Mouse (Mus musculus) midbrain, embryonic 11.5 days (tissue): ENCODE measurements around the gene Naa30. TPM values are rescaled to one million over a fixed set of nuclear protein-coding genes. Genes with fewer than 3 reads are reported as not detected.

Source experiments
- ATAC-seq: fragments of 200-750 bp; cut with Nextera tagmentation; 2 replicates; pipeline ENCODE4 v1.8.0; 2017; ENCODE audit warnings: moderate TSS enrichment, moderate library complexity; ENCODE audit not compliant: low FRiP score
- DNase-seq: peaks from one replicate; pipeline ENCODE4 v3.0.0; 2015; ENCODE audit warnings: low spot score; ENCODE audit errors: missing footprints
- H3K27ac ChIP-seq: fragments of 300-500 bp; sonication (generic); 2 replicates; pipeline ENCODE4 v1.5.1; 2014; ENCODE audit warnings: low read depth, low read length
- H3K27me3 ChIP-seq: fragments of 300-500 bp; sonication (generic); 2 replicates; pipeline ENCODE4 v1.6.1; 2014; ENCODE audit warnings: mild to moderate bottlenecking, low read length, moderate library complexity, mixed read lengths; ENCODE audit not compliant: control insufficient read depth, insufficient read depth
- H3K36me3 ChIP-seq: fragments of 300-500 bp; sonication (generic); 2 replicates; pipeline ENCODE4 v1.6.1; 2014; ENCODE audit warnings: mild to moderate bottlenecking, low read length, moderate library complexity, mixed read lengths; ENCODE audit not compliant: control insufficient read depth, insufficient read depth
- H3K4me1 ChIP-seq: fragments of 300-500 bp; sonication (generic); 2 replicates; pipeline ENCODE4 v1.6.1; 2014; ENCODE audit warnings: low read length; ENCODE audit not compliant: control insufficient read depth, insufficient read depth
- H3K4me2 ChIP-seq: fragments of 300-500 bp; sonication (generic); 2 replicates; pipeline ENCODE4 v1.6.1; 2014; ENCODE audit warnings: mild to moderate bottlenecking, moderate library complexity
- H3K4me3 ChIP-seq: fragments of 300-500 bp; sonication (generic); 2 replicates; pipeline ENCODE4 v1.5.1; 2014; ENCODE audit warnings: low read depth, low read length
- H3K9ac ChIP-seq: fragments of 300-500 bp; sonication (generic); 2 replicates; pipeline ENCODE4 v1.6.1; 2014; ENCODE audit warnings: low read length
- H3K9me3 ChIP-seq: fragments of 300-500 bp; sonication (generic); 2 replicates; pipeline ENCODE4 v1.6.1; 2016; ENCODE audit warnings: low read length; ENCODE audit not compliant: control insufficient read depth
- WGBS: fragments of 180-500 bp; shearing (Covaris S2); extraction: QIAGEN DNeasy Blood & Tissue Kit; methylation state at CpG from one replicate; pipeline ENCODE4 v1.1.7; 2014; 5-methylcytosine and 5-hydroxymethylcytosine counted together
- polyA plus RNA-seq: library from polyadenylated mRNA; unstranded; fragments of >200 nt; fragmentation: Nextera tagmentation; extraction: Ambion mirVana; gene quantifications from 2 replicates; pipeline ENCODE4 v1.2.1, GENCODE M21; 2014

Gene Naa30
- 18.1 and 19.4 TPM in 2 replicates for polyA plus RNA-seq

DNA sequence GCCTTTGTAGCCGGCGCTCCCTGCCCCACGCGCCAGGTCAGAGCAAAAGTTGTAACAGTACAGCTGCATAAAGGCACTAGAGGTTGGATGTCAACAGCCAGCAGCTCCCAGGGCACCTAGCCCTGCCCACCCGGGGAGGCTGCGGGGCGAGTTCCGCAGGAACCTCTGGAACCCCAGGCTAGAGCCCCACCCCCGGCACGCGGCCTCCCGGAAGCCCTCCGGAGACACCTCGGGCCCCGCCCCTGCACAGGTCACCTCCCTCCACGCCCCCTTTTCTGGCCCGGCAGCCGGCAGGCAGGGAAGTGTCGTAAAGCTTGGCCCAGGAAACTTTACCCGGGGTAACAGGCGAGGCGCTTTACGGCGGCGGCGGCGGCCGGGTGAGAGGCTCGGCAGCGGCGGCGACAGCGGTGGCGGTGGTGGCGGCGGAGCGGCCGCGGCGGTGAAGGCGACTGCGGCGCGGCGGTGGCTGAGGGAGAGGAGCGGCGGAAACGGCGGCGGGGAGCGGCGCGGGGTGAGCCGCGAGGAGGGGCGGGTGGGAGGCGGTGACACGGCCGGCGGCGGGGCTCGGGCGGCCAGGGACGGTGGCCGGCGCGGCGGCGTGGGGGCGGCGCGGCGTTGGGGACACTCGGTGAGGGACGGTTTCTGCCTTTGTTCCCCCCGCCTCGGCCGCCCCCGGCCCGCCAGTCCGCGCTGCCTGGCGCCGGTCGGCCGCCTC, at the start of gene Naa30:
Naa30 (plus strand) TSS at position 360 of the 715 bp plus-strand sequence.
- peak within 1 kb of the TSS; percentile 78 for H3K27ac ChIP-seq
- H3K9me3 ChIP-seq: no peaks in the 10 kb centered on the region
- H3K36me3 ChIP-seq: no peaks in the 10 kb centered on the region
- H3K4me2 ChIP-seq: peak within 1 kb of the TSS; percentile 83
- H3K9ac ChIP-seq: peak within 1 kb of the TSS; percentile 97
- ATAC-seq (peak; percentile 94), DNase-seq (peak; percentile 99)
- peaks cover 25% of the 10 kb centered on the region for H3K4me1 ChIP-seq
- no peaks in the 10 kb centered on the region for H3K27me3 ChIP-seq
- H3K4me3 ChIP-seq: peak within 1 kb of the TSS; percentile 97
- under 1% methylated on average over 59 of the region's 86 CpGs for WGBS

DNA sequence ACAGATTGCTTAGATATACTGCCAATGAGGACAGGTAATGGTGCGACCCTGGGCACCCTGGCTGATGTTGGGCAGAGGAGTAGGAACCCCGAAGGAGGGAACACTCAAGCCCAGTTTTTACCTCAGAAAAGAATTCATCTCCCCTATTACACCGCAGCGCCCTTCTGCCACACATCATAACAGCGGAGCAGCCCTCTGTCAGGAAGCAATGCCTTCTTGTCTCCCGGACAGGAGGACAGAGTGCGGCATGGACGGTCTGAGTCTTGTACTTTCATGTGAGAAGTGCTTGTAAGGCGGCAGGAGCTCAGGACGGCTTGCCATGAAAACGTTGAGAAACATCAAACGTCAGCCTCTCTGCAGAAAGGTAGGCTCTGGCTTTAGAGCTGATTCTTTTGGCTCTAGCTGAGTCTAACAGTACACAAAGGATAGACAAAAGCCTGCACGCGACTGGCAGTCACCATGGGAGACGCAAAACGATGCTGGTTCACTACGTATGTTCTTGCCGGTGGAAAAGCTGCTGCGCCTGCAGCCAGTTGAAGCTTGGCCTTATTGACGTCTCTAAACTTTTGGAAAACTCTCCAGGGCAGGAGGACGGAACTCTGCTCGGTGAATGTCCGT, 44.8 kb upstream of the Naa30 start:
- Histone ChIP-seq H3K4me1 (peaks cover 17% of the 10 kb centered on the region), H3K27me3 (no peaks in the 10 kb centered on the region), H3K4me3 (peak overlapping the region; percentile 1; the same call in 1 of the 2 replicates), H3K27ac (peak overlapping the region; percentile 6; the same call in 1 of the 2 replicates), H3K36me3 (no peaks in the 10 kb centered on the region), H3K9ac (peak overlapping the region; percentile 9; the same call in 1 of the 2 replicates), H3K9me3 (no peaks in the 10 kb centered on the region), H3K4me2 (peak overlapping the region; percentile 40)
- peak; percentile 94 for DNase-seq
- peak; percentile 65 for ATAC-seq
- 26% methylated on average over 23 of the region's 23 CpGs for WGBS

DNA sequence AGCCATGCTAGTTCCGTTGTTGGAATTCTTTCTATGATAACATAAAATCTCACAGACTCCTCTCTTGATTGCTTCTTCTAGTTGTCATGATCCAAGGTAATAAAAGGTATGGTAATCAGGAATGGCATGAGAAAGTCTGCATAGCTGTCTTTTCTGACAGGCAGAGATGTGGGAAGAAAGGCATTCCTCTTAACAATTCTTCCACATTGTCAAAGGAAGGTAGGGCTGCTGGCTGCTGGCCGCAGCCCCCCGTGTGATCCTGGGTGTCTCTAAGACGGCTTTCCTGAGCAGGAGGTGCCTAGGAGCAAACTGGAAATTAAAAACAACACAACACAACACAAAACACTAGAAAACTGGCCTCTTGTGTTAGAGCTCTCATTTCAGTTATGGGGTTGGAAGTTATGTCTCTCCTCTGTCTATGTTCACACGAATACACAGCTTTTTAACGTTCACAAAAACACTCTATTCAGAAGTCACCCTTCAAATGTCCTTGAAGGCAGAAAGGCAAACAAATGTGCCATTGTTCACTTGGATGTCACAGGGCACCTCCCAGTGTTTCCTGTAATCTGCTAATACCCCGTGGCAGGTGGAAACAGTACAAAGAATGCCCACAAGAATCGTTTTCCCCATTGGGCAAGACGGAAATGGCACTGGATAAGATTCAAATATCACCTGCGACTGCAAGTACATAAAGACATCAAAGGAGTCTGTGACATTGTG, 43.3 kb upstream of the Naa30 start:
- Histone ChIP-seq H3K4me3 (no peak overlapping the region), H3K9ac (no peak overlapping the region), H3K27me3 (no peaks in the 10 kb centered on the region), H3K27ac (no peak overlapping the region), H3K36me3 (no peaks in the 10 kb centered on the region), H3K4me2 (no peak overlapping the region), H3K9me3 (no peaks in the 10 kb centered on the region), H3K4me1 (peaks cover 17% of the 10 kb centered on the region)
- 27% methylated on average over 10 of the region's 10 CpGs for WGBS
- ATAC-seq (0 out of 2 replicates have a peak, but pooled peaks have one; percentile 45), DNase-seq (peak; percentile 80)

DNA sequence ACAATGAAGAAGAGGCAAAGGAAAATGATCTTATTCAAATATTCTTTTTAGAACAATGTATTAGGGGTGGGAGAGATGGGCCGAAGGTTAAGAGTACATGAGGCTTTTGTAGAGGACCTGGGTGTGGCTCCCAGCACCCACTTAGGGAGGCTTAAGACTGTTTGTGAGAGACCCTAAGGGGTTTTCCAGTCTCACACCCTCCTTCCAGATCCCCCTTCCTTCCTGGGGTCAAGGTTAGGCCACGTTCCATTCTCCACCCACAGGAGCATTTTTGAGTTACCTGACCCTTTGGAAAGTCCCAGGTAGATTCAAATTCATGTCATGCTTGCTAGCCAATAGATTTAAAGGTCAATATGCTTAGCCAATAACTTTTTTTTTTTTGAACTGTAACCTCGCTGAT, 39.6 kb upstream of the Naa30 start:
- 88% methylated on average over 3 of the region's 3 CpGs for WGBS
- Histone ChIP-seq H3K9ac (no peak overlapping the region), H3K27me3 (no peaks in the 10 kb centered on the region), H3K27ac (no peak overlapping the region), H3K36me3 (no peaks in the 10 kb centered on the region), H3K4me1 (peaks cover 13% of the 10 kb centered on the region), H3K9me3 (no peaks in the 10 kb centered on the region), H3K4me2 (no peak overlapping the region), H3K4me3 (no peak overlapping the region)
- DNase-seq (no peak), ATAC-seq (no peak)

DNA sequence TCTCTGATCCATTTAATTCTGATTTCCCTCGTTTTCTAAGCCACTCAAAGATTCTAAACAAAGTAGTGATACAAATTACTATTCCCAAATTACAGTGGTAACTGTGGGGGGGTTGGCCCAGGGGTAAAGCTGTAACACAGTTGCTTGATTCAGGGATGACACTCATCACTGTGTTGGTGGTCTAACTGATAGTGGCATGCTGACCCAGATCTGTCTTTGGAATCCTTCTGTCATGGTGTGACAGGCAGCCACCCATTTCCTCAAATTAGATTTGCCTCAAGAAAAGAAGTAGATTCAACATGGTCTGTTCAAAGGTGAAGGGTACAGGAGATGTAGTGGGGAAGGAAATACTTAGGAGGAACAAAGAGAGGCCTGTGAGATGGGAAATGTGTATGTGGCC, 33.9 kb upstream of the Naa30 start:
- 56% methylated on average over 1 of the region's 1 CpGs for WGBS
- Histone ChIP-seq H3K27ac (no peak overlapping the region), H3K36me3 (no peaks in the 10 kb centered on the region)

DNA sequence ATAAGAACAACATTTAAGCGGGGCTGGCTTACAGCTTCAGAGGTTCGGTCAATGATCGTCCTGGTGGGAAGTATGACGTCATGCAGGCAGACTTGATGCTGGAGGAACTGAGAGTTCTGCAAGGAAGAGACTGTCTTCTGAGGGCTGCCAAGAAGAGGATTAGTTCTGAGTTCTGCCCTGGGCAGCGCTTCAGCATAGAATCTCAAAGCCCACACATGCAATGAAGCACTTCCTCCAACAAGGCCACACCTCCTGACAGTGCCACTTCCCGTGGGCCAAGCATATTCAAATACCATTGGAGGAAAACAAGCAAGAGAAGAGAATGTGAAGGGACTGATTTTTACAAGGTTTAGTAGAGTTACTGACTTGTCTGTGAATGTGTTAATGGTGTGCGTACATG, 31.3 kb upstream of the Naa30 start:
- no peak for ATAC-seq
- 92% methylated on average over 7 of the region's 7 CpGs for WGBS

More for the DNA sequence above, 33.9 kb upstream of the Naa30 start:
- H3K4me2 ChIP-seq: no peak overlapping the region
- no peak overlapping the region for H3K4me3 ChIP-seq
- peaks cover 11% of the 10 kb centered on the region for H3K4me1 ChIP-seq
- H3K9ac ChIP-seq: no peak overlapping the region
- H3K27me3 ChIP-seq: no peaks in the 10 kb centered on the region
- no peak for ATAC-seq
- H3K9me3 ChIP-seq: no peaks in the 10 kb centered on the region; the same call in 1 of the 2 replicates
- DNase-seq: no peak

DNA sequence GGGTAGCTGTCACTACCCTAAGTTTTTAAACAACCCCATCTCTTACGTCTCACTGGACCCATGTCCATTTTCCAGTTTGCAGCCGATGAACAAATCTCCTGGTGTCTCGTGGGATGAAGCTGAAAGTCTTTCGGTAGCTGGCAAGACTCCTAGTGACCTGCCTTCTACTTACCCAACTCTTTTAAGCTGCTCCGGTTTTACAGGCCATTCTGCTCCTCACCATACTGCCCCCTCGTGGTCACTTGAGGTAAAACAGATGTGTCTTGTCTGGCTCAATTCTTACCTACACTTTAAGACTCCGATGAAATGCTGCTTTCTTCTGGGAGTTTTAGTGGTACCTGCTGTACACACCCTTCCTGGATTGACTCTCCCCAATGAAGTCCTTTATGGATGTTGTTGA, 18.2 kb upstream of the Naa30 start:
- DNase-seq (peak; percentile 93), ATAC-seq (no peak)
- H3K9ac ChIP-seq: no peak overlapping the region
- H3K4me1 ChIP-seq: peaks cover 5% of the 10 kb centered on the region; the same call in 1 of the 2 replicates
- H3K27me3 ChIP-seq: no peaks in the 10 kb centered on the region
- 35% methylated on average over 7 of the region's 7 CpGs for WGBS
- H3K27ac ChIP-seq: no peak overlapping the region
- no peaks in the 10 kb centered on the region for H3K36me3 ChIP-seq
- H3K4me3 ChIP-seq: no peak overlapping the region
- H3K4me2 ChIP-seq: no peak overlapping the region
- H3K9me3 ChIP-seq: no peaks in the 10 kb centered on the region

More for the DNA sequence above, 31.3 kb upstream of the Naa30 start:
- Histone ChIP-seq H3K9ac (no peak overlapping the region), H3K27me3 (no peaks in the 10 kb centered on the region), H3K4me1 (peaks cover 11% of the 10 kb centered on the region), H3K4me3 (no peak overlapping the region), H3K9me3 (no peaks in the 10 kb centered on the region; the same call in 1 of the 2 replicates), H3K4me2 (no peak overlapping the region), H3K36me3 (no peaks in the 10 kb centered on the region), H3K27ac (no peak overlapping the region)
- DNase-seq: peak; percentile 54

DNA sequence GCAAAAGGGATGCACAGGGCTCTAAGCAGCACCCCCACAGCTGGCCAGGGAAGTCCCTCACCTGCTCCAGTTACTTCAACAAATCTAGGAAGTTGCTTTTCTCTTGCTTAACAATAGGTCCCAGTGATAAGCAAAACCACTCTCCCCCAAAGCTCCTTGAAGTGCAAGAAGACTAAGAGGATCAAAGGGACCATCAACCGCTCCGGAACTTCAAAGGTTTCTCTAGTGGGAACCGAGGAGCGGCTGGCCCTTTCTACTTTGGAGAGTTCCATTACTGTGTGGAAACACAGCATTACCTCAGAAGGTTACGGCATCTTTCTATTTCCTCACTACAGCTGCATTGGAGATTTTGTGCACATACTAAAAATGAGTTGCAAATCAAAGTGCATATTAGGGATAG, 16.5 kb upstream of the Naa30 start:
- DNase-seq (peak; percentile 82), ATAC-seq (no peak)
- Histone ChIP-seq H3K4me2 (no peak overlapping the region), H3K27ac (no peak overlapping the region), H3K27me3 (no peaks in the 10 kb centered on the region), H3K4me3 (no peak overlapping the region), H3K9me3 (no peaks in the 10 kb centered on the region), H3K4me1 (peaks cover 5% of the 10 kb centered on the region; the same call in 1 of the 2 replicates), H3K9ac (no peak overlapping the region), H3K36me3 (no peaks in the 10 kb centered on the region)
- WGBS: 8% methylated on average over 5 of the region's 5 CpGs
